Mouse (Mus musculus) activated CD4-positive, CD25-positive, alpha-beta regulatory T cell, adult 9 weeks (primary cell): ENCODE results near the gene Krtap4-8. TPM values are rescaled to one million over a fixed set of nuclear protein-coding genes. Genes with fewer than 3 reads are reported as not detected.

Experiments
- polyA plus RNA-seq: library from polyadenylated mRNA; unstranded; fragments of 100-300 nt; shearing (Covaris generic); gene quantifications from one replicate; pipeline ENCODE4 v1.2.1, GENCODE M21; 2017

Gene Krtap4-8
- polyA plus RNA-seq, result not detected

DNA sequence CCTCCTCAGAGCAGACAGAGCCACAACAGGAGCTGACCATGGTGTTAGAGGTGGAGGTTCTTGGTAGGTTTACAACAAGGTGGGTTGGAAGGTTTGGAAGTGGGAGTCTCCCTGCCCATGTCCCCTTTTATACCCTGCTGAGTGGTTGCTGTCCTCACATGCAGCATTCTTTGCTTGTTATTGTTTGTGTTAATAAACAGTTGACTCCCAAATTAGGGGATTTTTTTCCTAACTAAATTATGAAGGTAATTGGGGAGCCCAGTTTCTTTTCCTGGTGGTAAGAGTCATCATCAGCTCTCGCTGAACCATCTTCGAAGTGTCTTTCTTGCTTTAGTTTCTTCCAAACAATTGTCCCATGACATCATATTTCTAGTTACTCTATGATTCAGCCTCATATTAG lies at the start of gene Krtap4-8:
TSS of gene Krtap4-8 (minus strand) at position 101 of the 400 bp plus-strand sequence.

DNA sequence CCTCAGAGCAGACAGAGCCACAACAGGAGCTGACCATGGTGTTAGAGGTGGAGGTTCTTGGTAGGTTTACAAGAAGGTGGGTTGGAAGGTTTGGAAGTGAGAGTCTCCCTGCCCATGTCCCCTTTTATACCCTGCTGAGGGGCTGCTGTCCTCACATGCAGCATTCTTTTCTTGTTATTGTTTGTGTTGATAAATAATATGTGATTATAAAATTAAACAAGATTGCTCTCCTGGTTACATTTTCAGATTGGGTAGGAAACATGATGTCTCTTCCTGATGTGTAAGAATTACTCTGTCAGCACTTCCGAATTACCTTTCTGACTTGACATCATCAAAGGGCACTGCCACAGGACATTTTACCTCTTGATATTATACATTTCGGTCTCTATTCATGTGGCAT lies 35.1 kb upstream of the Krtap4-8 start, which contains the start of gene Gm11564:
TSS of gene Gm11564 (minus strand) at position 101 of the 400 bp plus-strand sequence.

DNA sequence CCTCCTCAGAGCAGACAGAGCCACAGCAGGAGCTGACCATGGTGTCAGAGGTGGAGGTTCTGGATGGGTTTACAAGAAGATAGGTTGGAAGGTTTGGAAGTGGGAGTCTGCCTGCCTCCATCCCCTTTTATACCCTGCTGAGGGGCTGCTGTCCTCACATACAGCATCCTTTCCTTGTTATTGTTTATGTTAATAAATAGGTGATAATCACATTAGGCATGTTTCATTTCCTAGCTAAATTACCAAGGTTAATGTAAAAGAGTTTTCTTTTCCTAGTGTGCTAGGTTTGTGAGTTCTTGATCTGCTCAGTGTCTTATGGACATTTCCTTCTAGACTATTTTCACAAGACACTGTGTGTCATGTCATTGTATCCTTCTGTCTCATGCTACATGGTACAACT lies 29.3 kb upstream of the Krtap4-8 start, which contains the start of gene Krtap4-13:
TSS of gene Krtap4-13 (minus strand) at position 101 of the 400 bp plus-strand sequence.

GRCm38 (mm10) chr11:99804346-99804745 lies 23.8 kb upstream of the Krtap4-8 start, which contains the start of gene Gm11554:
Gene Gm11554, minus strand, starts transcription at chr11:99804446.

DNA sequence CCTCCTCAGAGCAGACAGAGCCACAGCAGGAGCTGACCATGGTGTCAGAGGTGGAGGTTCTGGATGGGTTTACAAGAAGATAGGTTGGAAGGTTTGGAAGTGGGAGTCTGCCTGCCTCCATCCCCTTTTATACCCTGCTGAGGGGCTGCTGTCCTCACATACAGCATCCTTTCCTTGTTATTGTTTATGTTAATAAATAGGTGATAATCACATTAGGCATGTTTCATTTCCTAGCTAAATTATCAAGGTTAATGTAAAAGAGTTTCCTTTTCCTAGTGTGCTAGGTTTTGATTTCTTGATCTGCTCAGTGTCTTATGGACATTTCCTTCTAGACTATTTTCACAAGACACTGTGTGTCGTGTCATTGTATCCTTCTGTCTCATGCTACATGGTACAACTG lies 18.3 kb upstream of the Krtap4-8 start, which contains the start of gene Gm11569:
TSS of gene Gm11569 (minus strand) at position 101 of the 400 bp plus-strand sequence.

DNA sequence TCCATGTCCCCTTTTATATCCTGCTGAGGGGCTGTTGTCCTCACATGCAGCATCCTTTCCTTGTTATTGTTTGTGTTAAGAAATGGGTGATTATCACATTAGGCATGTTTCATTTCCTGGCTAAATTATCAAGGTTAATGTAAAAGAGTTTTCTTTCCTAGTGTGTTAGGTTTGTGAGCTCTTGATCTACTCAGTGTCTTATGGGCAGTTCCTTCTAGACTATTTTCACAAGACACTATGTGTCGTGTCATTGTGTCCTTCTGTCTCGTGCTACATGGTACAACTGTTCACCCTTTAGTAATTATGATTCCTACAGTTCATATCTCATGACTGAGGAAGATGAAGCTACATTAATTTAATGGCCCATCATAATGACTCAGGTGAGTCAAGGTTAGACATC lies 12.9 kb upstream of the Krtap4-8 start, which contains the start of gene Gm11596:
TSS of gene Gm11596 (minus strand) at position 101 of the 400 bp plus-strand sequence.

GRCm38 (mm10) chr11:99784900-99785299 lies 4.4 kb upstream of the Krtap4-8 start, which contains the start of gene Krtap4-9:
Gene Krtap4-9, plus strand, starts transcription at chr11:99785200.

DNA sequence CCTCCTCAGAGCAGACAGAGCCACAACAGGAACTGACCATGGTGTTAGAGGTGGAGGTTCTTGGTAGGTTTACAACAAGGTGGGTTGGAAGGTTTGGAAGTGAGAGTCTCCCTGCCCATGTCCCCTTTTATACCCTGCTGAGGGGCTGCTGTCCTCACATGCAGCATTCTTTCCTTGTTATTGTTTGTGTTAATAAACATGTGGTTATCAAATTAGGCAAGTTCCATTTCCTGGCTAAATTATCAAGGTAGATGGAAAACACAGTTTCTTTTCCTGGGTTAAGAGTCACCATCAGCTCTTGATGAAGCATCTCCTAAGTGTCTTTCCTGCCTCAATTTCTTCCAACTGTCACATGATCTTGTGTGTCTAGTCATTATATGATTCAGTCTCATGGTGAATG lies 7.7 kb downstream of the Krtap4-8 start, which contains the start of gene Gm11595:
TSS of gene Gm11595 (minus strand) at position 101 of the 400 bp plus-strand sequence.

GRCm38 (mm10) chr11:99734190-99734589 lies 46.3 kb downstream of the Krtap4-8 start, which contains the start of gene Gm14180:
Gene Gm14180, minus strand, starts transcription at chr11:99734290.

Other genes starting within 250 kb of the Krtap4-8 start
- not detected for gene Krt40, start 237.5 kb downstream of the Krtap4-8 start, polyA plus RNA-seq
- gene Krtap3-3, start 229.8 kb downstream of the Krtap4-8 start, polyA plus RNA-seq, result not detected
- gene Krtap3-2, start 223.9 kb downstream of the Krtap4-8 start, polyA plus RNA-seq, result not detected
- gene Gm11939, start 221.2 kb downstream of the Krtap4-8 start, polyA plus RNA-seq, result not detected
- gene Krtap3-1, start 214.1 kb downstream of the Krtap4-8 start, polyA plus RNA-seq, result not detected
- gene Krtap1-5, start 199.7 kb downstream of the Krtap4-8 start, polyA plus RNA-seq, result not detected
- not detected for gene Krtap1-4, start 197.1 kb downstream of the Krtap4-8 start, polyA plus RNA-seq
- not detected for gene Krtap1-3, start 189.4 kb downstream of the Krtap4-8 start, polyA plus RNA-seq
- gene Krtap9-3, start 182.6 kb downstream of the Krtap4-8 start, polyA plus RNA-seq, result not detected
- gene Gm11938, start 177.4 kb downstream of the Krtap4-8 start, polyA plus RNA-seq, result not detected
- gene Gm11937, start 170.5 kb downstream of the Krtap4-8 start, polyA plus RNA-seq, result not detected
- gene Krtap2-4, start 165.9 kb downstream of the Krtap4-8 start, polyA plus RNA-seq, result not detected
- gene Gm11562, start 160.3 kb downstream of the Krtap4-8 start, polyA plus RNA-seq, result not detected
- gene Krtap4-1, start 152.5 kb downstream of the Krtap4-8 start, polyA plus RNA-seq, result not detected
- not detected for gene Krtap4-2, start 145.6 kb downstream of the Krtap4-8 start, polyA plus RNA-seq
- gene Krtap4-7, start 136.6 kb downstream of the Krtap4-8 start, polyA plus RNA-seq, result not detected
- gene Gm11555, start 130.5 kb downstream of the Krtap4-8 start, polyA plus RNA-seq, result not detected
- gene Gm11563, start 121.7 kb downstream of the Krtap4-8 start, polyA plus RNA-seq, result not detected
- gene Krtap4-6, start 114.7 kb downstream of the Krtap4-8 start, polyA plus RNA-seq, result not detected
- not detected for gene Gm14190, start 90.0 kb downstream of the Krtap4-8 start, polyA plus RNA-seq
- not detected for gene Gm14180, start 46.4 kb downstream of the Krtap4-8 start, polyA plus RNA-seq
- not detected for gene Gm11595, start 7.8 kb downstream of the Krtap4-8 start, polyA plus RNA-seq
- not detected for gene Krtap4-9, start 4.5 kb upstream of the Krtap4-8 start, polyA plus RNA-seq
- gene Gm11596, start 12.8 kb upstream of the Krtap4-8 start, polyA plus RNA-seq, result not detected
- gene Gm11569, start 18.2 kb upstream of the Krtap4-8 start, polyA plus RNA-seq, result not detected
- gene Gm11554, start 23.7 kb upstream of the Krtap4-8 start, polyA plus RNA-seq, result not detected
- gene Krtap4-13, start 29.2 kb upstream of the Krtap4-8 start, polyA plus RNA-seq, result not detected
- not detected for gene Gm11564, start 35.0 kb upstream of the Krtap4-8 start, polyA plus RNA-seq
- gene 2300003K06Rik, start 57.4 kb upstream of the Krtap4-8 start, polyA plus RNA-seq, result not detected
- not detected for gene Krtap4-16, start 70.9 kb upstream of the Krtap4-8 start, polyA plus RNA-seq
- gene Gm11568, start 77.2 kb upstream of the Krtap4-8 start, polyA plus RNA-seq, result not detected
- not detected for gene Gm11559, start 83.8 kb upstream of the Krtap4-8 start, polyA plus RNA-seq
- gene Krtap9-1, start 92.7 kb upstream of the Krtap4-8 start, polyA plus RNA-seq, result not detected
- gene Gm11567, start 98.5 kb upstream of the Krtap4-8 start, polyA plus RNA-seq, result not detected
- not detected for gene Krtap31-1, start 127.2 kb upstream of the Krtap4-8 start, polyA plus RNA-seq
- not detected for gene Gm11565, start 134.0 kb upstream of the Krtap4-8 start, polyA plus RNA-seq
- gene Krtap31-2, start 155.6 kb upstream of the Krtap4-8 start, polyA plus RNA-seq, result not detected
- not detected for gene Krtap9-5, start 167.8 kb upstream of the Krtap4-8 start, polyA plus RNA-seq
- gene Krtap29-1, start 198.3 kb upstream of the Krtap4-8 start, polyA plus RNA-seq, result not detected
- gene Krtap16-1, start 205.9 kb upstream of the Krtap4-8 start, polyA plus RNA-seq, result not detected
- gene Krtap17-1, start 213.3 kb upstream of the Krtap4-8 start, polyA plus RNA-seq, result not detected
- gene Krt33a, start 235.5 kb upstream of the Krtap4-8 start, polyA plus RNA-seq, result not detected
- not detected for gene Krt33b, start 249.2 kb upstream of the Krtap4-8 start, polyA plus RNA-seq